Mouse (Mus musculus) heart, embryonic 13.5 days (tissue): ENCODE data around the gene Stra6. TPM values are rescaled to one million over a fixed set of nuclear protein-coding genes. Genes with fewer than 3 reads are reported as not detected.
A peak's percentile ranks its signal among the peaks of the same experiment; 100 is the strongest.

ENCODE experiments used
- ATAC-seq: fragments of 200-750 bp; cut with Nextera tagmentation; 2 replicates; pipeline ENCODE4 v1.8.0; 2017; ENCODE audit warnings: moderate TSS enrichment; ENCODE audit not compliant: insufficient number of reproducible peaks, low FRiP score, low TSS enrichment; ENCODE audit errors: extremely low read depth
- H3K27ac ChIP-seq: fragments of 300-500 bp; sonication (generic); replicated peaks from 2 replicates; pipeline ENCODE4 v1.5.1; 2015; ENCODE audit warnings: moderate library complexity, mild to moderate bottlenecking, inconsistent platforms
- H3K27me3 ChIP-seq: fragments of 300-500 bp; sonication (generic); replicated peaks from 2 replicates; pipeline ENCODE4 v1.6.1; 2015; ENCODE audit warnings: mild to moderate bottlenecking, inconsistent platforms
- H3K36me3 ChIP-seq: fragments of 300-500 bp; sonication (generic); 2 replicates; pipeline ENCODE4 v1.6.1; 2015; ENCODE audit warnings: mild to moderate bottlenecking, inconsistent platforms
- H3K4me1 ChIP-seq: fragments of 300-500 bp; sonication (generic); 2 replicates; pipeline ENCODE4 v1.6.1; 2015; ENCODE audit warnings: inconsistent platforms
- H3K4me2 ChIP-seq: fragments of 300-500 bp; sonication (generic); 2 replicates; pipeline ENCODE4 v1.6.1; 2015; ENCODE audit warnings: inconsistent platforms, mild to moderate bottlenecking, moderate library complexity
- H3K4me3 ChIP-seq: fragments of 300-500 bp; sonication (generic); 2 replicates; pipeline ENCODE4 v1.5.1; 2015; ENCODE audit warnings: moderate library complexity, mild to moderate bottlenecking, inconsistent platforms
- H3K9ac ChIP-seq: fragments of 300-500 bp; sonication (generic); 2 replicates; pipeline ENCODE4 v1.6.1; 2015; ENCODE audit warnings: inconsistent platforms, mild to moderate bottlenecking, moderate library complexity
- H3K9me3 ChIP-seq: fragments of 300-500 bp; sonication (generic); 2 replicates; pipeline ENCODE4 v1.6.1; 2016; ENCODE audit warnings: inconsistent platforms
- WGBS: fragments of 180-500 bp; shearing (Covaris S2); methylation state at CpG from one replicate; pipeline ENCODE4 v1.1.7; 2015; ENCODE audit warnings: mixed read lengths; 5-methylcytosine and 5-hydroxymethylcytosine counted together
- polyA plus RNA-seq: library from polyadenylated mRNA; unstranded; fragments of >200 nt; fragmentation: Nextera tagmentation; extraction: Ambion mirVana; gene quantifications from 2 replicates; pipeline ENCODE4 v1.2.1, GENCODE M21; 2015

Gene Stra6
- polyA plus RNA-seq, 1 experiment from 2014 or later, result 1.8 TPM

DNA sequence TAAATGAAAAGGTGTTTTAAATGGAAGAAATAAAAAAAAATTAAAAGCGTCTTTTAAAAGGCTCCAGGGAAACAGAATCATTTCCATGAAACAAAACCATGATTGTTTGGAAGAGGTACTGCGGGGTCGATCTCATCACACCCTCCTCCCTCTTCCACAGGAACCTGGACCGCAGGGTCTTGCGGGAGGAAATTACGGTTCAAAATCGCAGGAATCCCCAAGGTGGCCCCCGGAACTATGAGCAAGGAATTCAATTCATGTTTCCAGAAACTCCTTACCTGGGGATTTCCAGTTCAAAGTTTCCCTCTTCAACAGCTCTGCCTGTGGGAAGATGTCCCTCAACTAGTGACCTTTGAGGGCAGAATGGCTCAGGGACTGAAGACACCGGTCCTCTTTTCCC lies 50.4 kb downstream of the Stra6 start:
- Histone ChIP-seq H3K4me1 (peaks cover 60% of the 10 kb centered on the region), H3K36me3 (no peaks in the 10 kb centered on the region), H3K4me2 (peak overlapping the region; percentile 66), H3K27ac (no peak overlapping the region), H3K4me3 (no peak overlapping the region), H3K9ac (no peak overlapping the region), H3K9me3 (no peaks in the 10 kb centered on the region), H3K27me3 (peaks cover 69% of the 10 kb centered on the region)
- ATAC-seq, result no peak
- WGBS, result 26% methylated on average over 9 of the region's 9 CpGs

GRCm38 (mm10) chr9:58115297-58115925 lies 51.8 kb downstream of the Stra6 start:
- 17% methylated on average over 7 of the region's 7 CpGs for WGBS
- Histone ChIP-seq H3K27ac (no peak overlapping the region), H3K9me3 (no peaks in the 10 kb centered on the region), H3K27me3 (peaks cover 69% of the 10 kb centered on the region), H3K4me3 (no peak overlapping the region), H3K9ac (no peak overlapping the region), H3K4me2 (no peak overlapping the region), H3K4me1 (peaks cover 63% of the 10 kb centered on the region), H3K36me3 (no peaks in the 10 kb centered on the region)
- no peak for ATAC-seq

- no peak overlapping the region for H3K27ac ChIP-seq
- peaks cover 69% of the 10 kb centered on the region for H3K27me3 ChIP-seq
- 48% methylated on average over 7 of the region's 7 CpGs for WGBS
- no peak overlapping the region for H3K9ac ChIP-seq
- ATAC-seq, result no peak
- H3K9me3 ChIP-seq, result no peaks in the 10 kb centered on the region
- no peaks in the 10 kb centered on the region for H3K36me3 ChIP-seq
- peaks cover 68% of the 10 kb centered on the region for H3K4me1 ChIP-seq
- H3K4me2 ChIP-seq, result no peak overlapping the region
- no peak overlapping the region for H3K4me3 ChIP-seq
Measured at GRCm38 (mm10) chr9:58116024-58116651, 52.5 kb downstream of the Stra6 start.

DNA sequence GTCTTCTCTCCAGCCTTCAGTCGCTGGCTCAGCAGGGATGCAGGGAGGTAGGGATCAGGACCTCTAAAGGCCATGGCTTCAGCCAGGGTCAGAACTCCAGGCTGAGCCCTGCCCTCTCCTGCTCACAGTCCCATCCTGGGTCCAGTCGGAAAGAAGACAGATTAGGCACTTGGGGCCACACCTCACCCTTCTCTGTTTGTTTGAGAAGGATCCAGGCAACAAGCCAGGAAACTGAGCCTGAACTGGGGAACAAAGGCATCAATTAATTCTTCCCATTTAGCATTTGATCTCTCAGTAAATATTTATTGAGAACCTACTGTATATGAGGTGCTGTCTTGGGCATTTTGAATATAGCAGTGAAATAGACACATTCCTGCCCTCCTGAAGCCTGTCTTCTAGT lies 55.1 kb downstream of the Stra6 start, which contains the start of gene Ccdc33:
TSS of gene Ccdc33 (minus strand) at position 153 of the 400 bp plus-strand sequence.
- peaks cover 66% of the 10 kb centered on the region for H3K27me3 ChIP-seq
- no peaks in the 10 kb centered on the region for H3K36me3 ChIP-seq
- H3K27ac ChIP-seq, result no peak within 1 kb of the TSS
- H3K4me2 ChIP-seq, result no peak within 1 kb of the TSS
- no peak for ATAC-seq
- H3K9ac ChIP-seq, result no peak within 1 kb of the TSS
- H3K9me3 ChIP-seq, result no peaks in the 10 kb centered on the region
- H3K4me3 ChIP-seq, result no peak within 1 kb of the TSS
- H3K4me1 ChIP-seq, result peaks cover 49% of the 10 kb centered on the region
- WGBS, result 41% methylated on average over 2 of the region's 2 CpGs

DNA sequence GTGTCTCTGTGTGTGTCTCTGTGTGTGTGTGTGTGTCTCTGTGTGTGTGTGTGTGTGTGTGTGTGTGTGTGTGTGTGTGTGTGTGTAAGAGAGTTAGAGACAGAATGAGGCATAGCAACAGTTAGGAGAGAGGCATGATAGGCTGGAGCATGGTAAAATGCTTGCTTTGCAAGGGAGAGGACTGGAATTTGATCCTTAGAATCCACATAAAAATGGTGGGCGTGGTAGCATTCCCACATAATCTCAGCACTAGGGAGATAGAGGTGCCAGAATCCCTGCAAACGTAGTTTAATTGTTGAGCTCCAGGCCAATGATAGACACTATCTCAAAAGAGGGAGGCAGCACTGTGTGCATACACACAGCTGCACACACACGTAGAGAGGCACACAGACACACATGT lies 61.5 kb downstream of the Stra6 start:
- Histone ChIP-seq H3K4me1 (peaks cover 44% of the 10 kb centered on the region), H3K36me3 (no peaks in the 10 kb centered on the region), H3K27ac (no peak overlapping the region), H3K27me3 (peaks cover 54% of the 10 kb centered on the region), H3K9ac (0 out of 2 replicates have a peak overlapping the region, but pooled peaks have one; percentile 3), H3K4me3 (no peak overlapping the region), H3K4me2 (no peak overlapping the region), H3K9me3 (no peaks in the 10 kb centered on the region)
- ATAC-seq, result no peak
- WGBS, result 36% methylated on average over 3 of the region's 3 CpGs

- ATAC-seq, result no peak
- Histone ChIP-seq H3K4me1 (peaks cover 43% of the 10 kb centered on the region), H3K9me3 (no peaks in the 10 kb centered on the region), H3K27me3 (peaks cover 60% of the 10 kb centered on the region), H3K4me3 (no peak overlapping the region), H3K27ac (no peak overlapping the region), H3K4me2 (no peak overlapping the region), H3K36me3 (no peaks in the 10 kb centered on the region), H3K9ac (no peak overlapping the region)
- WGBS, result 37% methylated on average over 4 of the region's 4 CpGs
Measured at GRCm38 (mm10) chr9:58125811-58126210, 62.2 kb downstream of the Stra6 start.

DNA sequence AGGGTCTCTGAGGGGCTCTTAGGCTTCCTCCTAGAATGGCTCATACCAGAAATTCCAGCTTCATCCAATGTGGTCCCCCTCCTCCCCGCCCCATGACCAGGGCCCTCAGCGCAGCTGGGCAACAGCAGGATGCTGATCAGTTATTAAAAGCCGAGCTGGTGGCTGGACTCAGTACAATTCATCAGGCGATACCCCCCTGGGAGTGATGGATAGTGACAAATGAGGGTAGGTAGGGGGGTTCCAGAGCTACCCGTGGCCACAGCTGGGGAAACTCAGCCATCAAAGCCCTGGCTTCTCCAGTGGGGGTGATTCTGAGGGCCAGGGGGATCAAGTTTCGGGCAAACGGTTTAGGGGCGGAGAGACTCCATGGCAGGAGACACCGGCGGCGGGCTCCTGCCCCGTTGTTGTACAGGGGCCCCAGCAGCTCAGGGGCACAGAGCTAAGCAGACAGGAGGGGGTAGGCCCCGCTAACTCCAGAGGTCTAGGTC lies 65.4 kb downstream of the Stra6 start:
- H3K27me3 ChIP-seq, result peaks cover 69% of the 10 kb centered on the region
- no peak for ATAC-seq
- H3K27ac ChIP-seq, result no peak overlapping the region
- H3K36me3 ChIP-seq, result no peaks in the 10 kb centered on the region
- 9% methylated on average over 13 of the region's 13 CpGs for WGBS
- H3K9ac ChIP-seq, result peak overlapping the region; percentile 44; the same call in 1 of the 2 replicates
- peaks cover 53% of the 10 kb centered on the region for H3K4me1 ChIP-seq
- H3K4me3 ChIP-seq, result no peak overlapping the region
- H3K9me3 ChIP-seq, result no peaks in the 10 kb centered on the region
- peak overlapping the region; percentile 43 for H3K4me2 ChIP-seq

GRCm38 (mm10) chr9:58129508-58129907 lies 65.9 kb downstream of the Stra6 start:
- Histone ChIP-seq H3K4me1 (peaks cover 58% of the 10 kb centered on the region), H3K36me3 (no peaks in the 10 kb centered on the region), H3K9ac (0 out of 2 replicates have a peak overlapping the region, but pooled peaks have one; percentile 44), H3K27ac (no peak overlapping the region), H3K27me3 (peaks cover 69% of the 10 kb centered on the region), H3K9me3 (no peaks in the 10 kb centered on the region), H3K4me2 (peak overlapping the region; percentile 43), H3K4me3 (no peak overlapping the region)
- 20% methylated on average over 8 of the region's 8 CpGs for WGBS
- ATAC-seq, result no peak

GRCm38 (mm10) chr9:58130909-58131308 lies 67.3 kb downstream of the Stra6 start:
- Histone ChIP-seq H3K9me3 (no peaks in the 10 kb centered on the region), H3K27ac (no peak overlapping the region), H3K4me3 (no peak overlapping the region), H3K36me3 (no peaks in the 10 kb centered on the region), H3K4me2 (no peak overlapping the region), H3K4me1 (peaks cover 66% of the 10 kb centered on the region), H3K9ac (no peak overlapping the region), H3K27me3 (peaks cover 83% of the 10 kb centered on the region)
- ATAC-seq, result no peak
- WGBS, result 27% methylated on average over 3 of the region's 3 CpGs

GRCm38 (mm10) chr9:58131735-58132134 lies 68.1 kb downstream of the Stra6 start:
- no peaks in the 10 kb centered on the region for H3K36me3 ChIP-seq

GRCm38 (mm10) chr9:58133893-58134884 lies 70.6 kb downstream of the Stra6 start:
- Histone ChIP-seq H3K27me3 (peaks cover 96% of the 10 kb centered on the region), H3K36me3 (no peaks in the 10 kb centered on the region), H3K27ac (no peak overlapping the region), H3K9ac (no peak overlapping the region), H3K4me2 (no peak overlapping the region), H3K4me3 (no peak overlapping the region), H3K4me1 (peaks cover 60% of the 10 kb centered on the region), H3K9me3 (no peaks in the 10 kb centered on the region)
- ATAC-seq, result no peak
- 16% methylated on average over 17 of the region's 17 CpGs for WGBS

More at GRCm38 (mm10) chr9:58131735-58132134, 68.1 kb downstream of the Stra6 start:
- Histone ChIP-seq H3K4me3 (no peak overlapping the region), H3K9me3 (no peaks in the 10 kb centered on the region), H3K4me1 (peaks cover 70% of the 10 kb centered on the region), H3K4me2 (no peak overlapping the region), H3K27ac (no peak overlapping the region), H3K27me3 (peaks cover 91% of the 10 kb centered on the region), H3K9ac (no peak overlapping the region)
- 62% methylated on average over 7 of the region's 7 CpGs for WGBS
- ATAC-seq, result no peak
